Mouse (Mus musculus): ENCODE measurements at regions not wholly inside any gene's neighbourhood (a gene's known extent, or its start where the extent isn't known, plus 50 kb on each side); places are given as distances from the start of the nearest gene placed in this dataset.

DNA sequence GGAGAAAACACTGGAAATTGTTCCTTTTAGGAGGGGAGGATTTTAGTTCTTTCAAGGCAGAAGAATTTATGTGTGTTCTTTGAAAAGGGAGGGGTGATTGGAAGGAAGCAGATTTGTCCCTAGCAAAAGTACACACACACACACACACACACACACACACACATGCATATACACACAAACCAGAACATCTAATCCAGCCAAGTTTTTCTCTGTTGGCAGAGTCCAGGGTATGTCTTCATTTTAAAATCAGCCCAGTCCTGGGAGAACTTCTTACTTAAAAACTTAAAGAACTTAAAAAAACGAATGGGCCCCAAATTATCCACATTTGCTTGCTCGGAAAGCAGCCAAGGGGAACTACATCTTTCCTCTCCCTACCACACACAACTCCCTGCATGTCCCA, 290.5 kb downstream of the Tmem38b start:
- 62% methylated on average over 2 of the region's 2 CpGs for WGBS
- no peaks in the 10 kb centered on the region for H3K4me1 ChIP-seq (ENCODE audit: control insufficient read depth, insufficient read depth, low read length)
- H3K27me3 ChIP-seq (replicated peaks; ENCODE audit: control insufficient read depth, insufficient read depth, low read length): no peaks in the 10 kb centered on the region
- no peak overlapping the region for H3K9ac ChIP-seq (ENCODE audit: low read depth, low read length)
- H3K27ac ChIP-seq (ENCODE audit: low read length): no peak overlapping the region
- no peak overlapping the region for H3K4me2 ChIP-seq (ENCODE audit: low read depth, low read length)
- no peak for ATAC-seq
- H3K4me3 ChIP-seq (ENCODE audit: low read length): no peak overlapping the region
- H3K9me3 ChIP-seq (ENCODE audit: control insufficient read depth, low read length): no peaks in the 10 kb centered on the region
- H3K36me3 ChIP-seq (ENCODE audit: control insufficient read depth, insufficient read depth, low read length): no peaks in the 10 kb centered on the region

DNA sequence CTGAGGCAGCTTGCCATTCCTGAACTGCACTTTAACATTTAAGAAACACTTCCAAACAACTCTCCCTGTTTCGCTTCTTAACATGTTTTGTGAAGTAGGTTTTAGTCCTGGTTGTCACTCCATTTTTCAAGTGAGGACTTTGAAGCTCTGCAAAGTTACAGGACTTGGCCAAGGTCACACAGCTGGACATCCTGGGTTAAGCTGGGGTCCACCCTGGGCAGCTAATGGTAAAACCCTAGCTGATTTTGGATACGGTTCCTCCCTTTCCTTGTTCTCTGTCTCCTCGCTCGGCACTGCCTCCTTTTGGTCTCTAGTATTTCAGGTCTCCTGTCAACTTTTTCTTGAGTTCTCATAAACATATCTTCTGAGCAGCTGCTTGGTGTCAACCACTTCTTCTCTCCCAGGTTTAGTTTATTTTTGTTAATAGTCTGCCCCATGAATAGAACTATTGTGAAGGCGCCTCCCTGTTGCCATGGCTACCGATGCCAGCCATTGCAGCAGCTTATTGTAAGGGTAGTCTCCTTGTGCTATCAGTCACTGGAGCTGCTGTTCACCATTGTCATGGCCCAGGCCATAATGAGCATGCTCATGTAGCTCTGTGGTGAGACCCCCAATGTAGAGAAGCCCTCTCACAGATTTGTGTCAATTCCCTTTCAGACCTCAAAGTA, 292.5 kb downstream of the Tmem38b start:
- Histone ChIP-seq H3K27me3 (replicated peaks; ENCODE audit: control insufficient read depth, insufficient read depth, low read length) (no peaks in the 10 kb centered on the region), H3K9ac (ENCODE audit: low read depth, low read length) (no peak overlapping the region), H3K36me3 (ENCODE audit: control insufficient read depth, insufficient read depth, low read length) (no peaks in the 10 kb centered on the region), H3K4me1 (ENCODE audit: control insufficient read depth, insufficient read depth, low read length) (no peaks in the 10 kb centered on the region), H3K4me2 (ENCODE audit: low read depth, low read length) (no peak overlapping the region), H3K27ac (ENCODE audit: low read length) (no peak overlapping the region), H3K4me3 (ENCODE audit: low read length) (no peak overlapping the region), H3K9me3 (ENCODE audit: control insufficient read depth, low read length) (no peaks in the 10 kb centered on the region)
- 74% methylated on average over 6 of the region's 6 CpGs for WGBS
- ATAC-seq: no peak

- Histone ChIP-seq H3K4me1 (ENCODE audit: control insufficient read depth, insufficient read depth, low read length) (no peaks in the 10 kb centered on the region), H3K4me2 (ENCODE audit: low read depth, low read length) (no peak overlapping the region), H3K36me3 (ENCODE audit: control insufficient read depth, insufficient read depth, low read length) (no peaks in the 10 kb centered on the region), H3K9me3 (ENCODE audit: control insufficient read depth, low read length) (no peaks in the 10 kb centered on the region), H3K4me3 (ENCODE audit: low read length) (no peak overlapping the region), H3K27ac (ENCODE audit: low read length) (no peak overlapping the region), H3K27me3 (replicated peaks; ENCODE audit: control insufficient read depth, insufficient read depth, low read length) (no peaks in the 10 kb centered on the region), H3K9ac (ENCODE audit: low read depth, low read length) (no peak overlapping the region)
- 62% methylated on average over 8 of the region's 8 CpGs for WGBS
- no peak for ATAC-seq
Measured at GRCm38 (mm10) chr4:54128717-54129698, 303.2 kb downstream of the Tmem38b start.

GRCm38 (mm10) chr4:54156146-54156545, 330.3 kb downstream of the Tmem38b start:
- H3K9me3 ChIP-seq (ENCODE audit: control insufficient read depth, low read length): no peaks in the 10 kb centered on the region
- no peak overlapping the region for H3K9ac ChIP-seq (ENCODE audit: low read depth, low read length)
- no peak overlapping the region for H3K27ac ChIP-seq (ENCODE audit: low read length)
- no peak for ATAC-seq
- H3K36me3 ChIP-seq (ENCODE audit: control insufficient read depth, insufficient read depth, low read length): no peaks in the 10 kb centered on the region
- no peaks in the 10 kb centered on the region for H3K4me1 ChIP-seq (ENCODE audit: control insufficient read depth, insufficient read depth, low read length)
- H3K27me3 ChIP-seq (replicated peaks; ENCODE audit: control insufficient read depth, insufficient read depth, low read length): no peaks in the 10 kb centered on the region
- no peak overlapping the region for H3K4me3 ChIP-seq (ENCODE audit: low read length)
- 97% methylated on average over 4 of the region's 4 CpGs for WGBS
- H3K4me2 ChIP-seq (ENCODE audit: low read depth, low read length): no peak overlapping the region

DNA sequence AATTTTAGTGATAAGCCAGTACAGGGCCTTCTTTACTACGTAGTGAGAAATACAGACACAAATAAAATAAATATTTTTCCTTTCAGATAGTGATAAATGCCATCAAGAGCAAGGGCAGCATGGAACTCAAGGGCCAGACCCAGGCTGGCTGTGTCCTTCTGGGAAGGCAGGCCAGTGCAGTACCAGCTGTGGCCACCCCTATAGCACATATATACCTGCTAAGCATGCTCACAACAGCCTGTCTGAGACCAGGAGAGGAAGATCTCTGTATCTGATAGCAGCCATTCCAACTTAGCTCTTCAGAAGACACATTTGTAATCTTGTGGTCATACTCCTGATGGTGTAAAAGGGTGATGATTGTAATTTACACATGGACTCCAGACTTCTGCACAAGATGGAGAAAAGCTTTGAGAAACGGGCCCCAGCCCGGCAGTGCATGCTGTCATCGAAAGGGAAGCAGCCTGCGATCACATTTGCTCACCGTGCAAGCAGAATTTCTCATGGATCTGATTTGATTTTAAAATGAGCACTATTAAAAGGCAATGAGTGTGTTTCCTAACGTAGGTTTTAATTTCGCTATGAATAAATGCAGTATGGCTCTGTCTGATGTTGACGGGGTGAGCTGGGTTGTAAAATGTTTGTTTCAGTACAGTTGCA, 335.6 kb downstream of the Tmem38b start:
- Histone ChIP-seq H3K9me3 (ENCODE audit: control insufficient read depth, low read length) (no peaks in the 10 kb centered on the region), H3K27me3 (replicated peaks; ENCODE audit: control insufficient read depth, insufficient read depth, low read length) (no peaks in the 10 kb centered on the region), H3K27ac (ENCODE audit: low read length) (no peak overlapping the region), H3K36me3 (ENCODE audit: control insufficient read depth, insufficient read depth, low read length) (no peaks in the 10 kb centered on the region), H3K4me1 (ENCODE audit: control insufficient read depth, insufficient read depth, low read length) (no peaks in the 10 kb centered on the region), H3K4me2 (ENCODE audit: low read depth, low read length) (no peak overlapping the region), H3K4me3 (ENCODE audit: low read length) (no peak overlapping the region), H3K9ac (ENCODE audit: low read depth, low read length) (no peak overlapping the region)
- WGBS: 82% methylated on average over 9 of the region's 9 CpGs
- ATAC-seq: no peak

- H3K4me3 ChIP-seq (ENCODE audit: low read length): no peak overlapping the region
- no peak for ATAC-seq
- H3K9ac ChIP-seq (ENCODE audit: low read depth, low read length): no peak overlapping the region
- WGBS: 71% methylated on average over 8 of the region's 8 CpGs
- H3K27ac ChIP-seq (ENCODE audit: low read length): no peak overlapping the region
- H3K27me3 ChIP-seq (replicated peaks; ENCODE audit: control insufficient read depth, insufficient read depth, low read length): no peaks in the 10 kb centered on the region
- no peak overlapping the region for H3K4me2 ChIP-seq (ENCODE audit: low read depth, low read length)
- no peaks in the 10 kb centered on the region for H3K4me1 ChIP-seq (ENCODE audit: control insufficient read depth, insufficient read depth, low read length)
- no peaks in the 10 kb centered on the region for H3K36me3 ChIP-seq (ENCODE audit: control insufficient read depth, insufficient read depth, low read length)
- H3K9me3 ChIP-seq (ENCODE audit: control insufficient read depth, low read length): no peaks in the 10 kb centered on the region
Measured at GRCm38 (mm10) chr4:54162308-54162707, 336.5 kb downstream of the Tmem38b start.

DNA sequence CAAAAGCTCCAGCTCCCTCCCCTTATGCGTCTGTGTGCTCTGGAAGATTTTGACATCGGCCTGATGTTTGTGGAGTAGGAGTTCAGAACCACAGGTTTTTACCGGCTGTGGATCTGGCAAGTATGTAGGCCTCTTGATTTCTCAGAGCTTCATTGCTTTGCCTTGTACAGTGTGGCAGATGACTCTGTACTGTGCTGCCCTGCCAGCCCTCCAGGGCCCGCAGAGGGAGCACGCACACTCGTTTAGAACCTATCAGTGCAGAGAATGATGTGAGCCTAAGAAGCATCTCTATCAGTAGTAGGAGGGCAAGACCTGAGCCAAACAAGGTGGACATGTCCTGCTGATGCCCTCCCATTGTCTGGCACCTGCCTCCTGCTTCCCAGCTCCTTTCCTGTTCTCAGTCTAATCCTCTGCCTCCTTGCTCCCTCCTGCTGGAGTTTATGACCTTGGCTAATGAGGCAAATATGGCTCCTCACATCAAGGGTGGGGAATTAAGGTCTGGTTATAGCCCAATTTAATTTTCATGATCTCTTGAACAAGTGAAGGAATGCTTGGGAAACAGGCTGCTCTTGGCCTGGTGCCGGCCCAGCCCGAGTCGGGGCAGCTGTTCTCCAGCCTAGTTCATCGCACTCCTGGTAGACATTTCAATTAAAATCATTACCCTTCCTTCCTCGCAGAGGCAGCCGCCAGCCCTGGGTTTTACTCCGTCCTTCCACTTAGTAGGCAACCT, 344.5 kb downstream of the Tmem38b start:
- Histone ChIP-seq H3K27ac (ENCODE audit: low read length) (no peak overlapping the region), H3K4me2 (ENCODE audit: low read depth, low read length) (no peak overlapping the region), H3K36me3 (ENCODE audit: control insufficient read depth, insufficient read depth, low read length) (no peaks in the 10 kb centered on the region), H3K4me1 (ENCODE audit: control insufficient read depth, insufficient read depth, low read length) (no peaks in the 10 kb centered on the region), H3K27me3 (replicated peaks; ENCODE audit: control insufficient read depth, insufficient read depth, low read length) (no peaks in the 10 kb centered on the region), H3K9ac (ENCODE audit: low read depth, low read length) (no peak overlapping the region), H3K9me3 (ENCODE audit: control insufficient read depth, low read length) (no peaks in the 10 kb centered on the region), H3K4me3 (ENCODE audit: low read length) (no peak overlapping the region)
- 85% methylated on average over 13 of the region's 13 CpGs for WGBS
- ATAC-seq: no peak

DNA sequence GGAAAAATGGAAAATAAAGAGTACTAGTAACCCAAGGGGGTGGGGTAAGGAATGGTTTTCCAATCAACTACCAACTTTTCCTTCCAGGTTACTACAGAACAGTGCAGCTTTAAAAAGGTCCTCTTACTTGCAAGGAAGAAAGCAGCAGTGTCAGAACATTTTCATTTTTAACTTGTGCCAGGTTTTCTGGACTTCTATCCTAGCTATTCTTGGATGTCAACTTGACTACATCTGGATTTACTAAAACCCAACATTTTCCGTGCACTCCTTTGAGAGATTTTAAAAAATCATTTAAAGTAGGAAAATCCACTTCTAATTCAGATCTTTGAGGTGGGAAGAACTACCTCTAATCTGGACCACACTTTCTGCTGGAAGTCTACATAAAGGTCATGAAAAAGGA, 358.4 kb downstream of the Tmem38b start:
- Histone ChIP-seq H3K4me1 (ENCODE audit: control insufficient read depth, insufficient read depth, low read length) (no peaks in the 10 kb centered on the region), H3K4me2 (ENCODE audit: low read depth, low read length) (no peak overlapping the region), H3K9me3 (ENCODE audit: control insufficient read depth, low read length) (no peaks in the 10 kb centered on the region), H3K4me3 (ENCODE audit: low read length) (no peak overlapping the region), H3K27ac (ENCODE audit: low read length) (no peak overlapping the region), H3K27me3 (replicated peaks; ENCODE audit: control insufficient read depth, insufficient read depth, low read length) (no peaks in the 10 kb centered on the region), H3K9ac (ENCODE audit: low read depth, low read length) (no peak overlapping the region), H3K36me3 (ENCODE audit: control insufficient read depth, insufficient read depth, low read length) (no peaks in the 10 kb centered on the region)
- no peak for ATAC-seq
- 80% methylated on average over 1 of the region's 1 CpGs for WGBS

GRCm38 (mm10) chr4:54195734-54196133, 369.9 kb downstream of the Tmem38b start:
- Histone ChIP-seq H3K9me3 (ENCODE audit: control insufficient read depth, low read length) (no peaks in the 10 kb centered on the region), H3K9ac (ENCODE audit: low read depth, low read length) (no peak overlapping the region), H3K4me1 (ENCODE audit: control insufficient read depth, insufficient read depth, low read length) (no peaks in the 10 kb centered on the region), H3K4me3 (ENCODE audit: low read length) (no peak overlapping the region), H3K36me3 (ENCODE audit: control insufficient read depth, insufficient read depth, low read length) (no peaks in the 10 kb centered on the region), H3K4me2 (ENCODE audit: low read depth, low read length) (no peak overlapping the region), H3K27ac (ENCODE audit: low read length) (no peak overlapping the region), H3K27me3 (replicated peaks; ENCODE audit: control insufficient read depth, insufficient read depth, low read length) (no peaks in the 10 kb centered on the region)
- WGBS: 87% methylated on average over 2 of the region's 2 CpGs
- no peak for ATAC-seq
